Mouse (Mus musculus) T-helper 1 cell (primary cell): ENCODE measurements around the gene Fermt3.
"Not testable (repeated sequence)": the region's sequence is repeated elsewhere in the genome, so short reads cannot be mapped to it uniquely, and the experiment has no call there.

Experiments
- in situ Hi-C: fragments of 300-600 bp; cut with MboI, MseI; formaldehyde crosslinking; loops from one replicate; pipeline ENCODE4 v1.15.1; 2025; ENCODE audit warnings: high pct_unique_total_duplicates

Gene Fermt3

DNA sequence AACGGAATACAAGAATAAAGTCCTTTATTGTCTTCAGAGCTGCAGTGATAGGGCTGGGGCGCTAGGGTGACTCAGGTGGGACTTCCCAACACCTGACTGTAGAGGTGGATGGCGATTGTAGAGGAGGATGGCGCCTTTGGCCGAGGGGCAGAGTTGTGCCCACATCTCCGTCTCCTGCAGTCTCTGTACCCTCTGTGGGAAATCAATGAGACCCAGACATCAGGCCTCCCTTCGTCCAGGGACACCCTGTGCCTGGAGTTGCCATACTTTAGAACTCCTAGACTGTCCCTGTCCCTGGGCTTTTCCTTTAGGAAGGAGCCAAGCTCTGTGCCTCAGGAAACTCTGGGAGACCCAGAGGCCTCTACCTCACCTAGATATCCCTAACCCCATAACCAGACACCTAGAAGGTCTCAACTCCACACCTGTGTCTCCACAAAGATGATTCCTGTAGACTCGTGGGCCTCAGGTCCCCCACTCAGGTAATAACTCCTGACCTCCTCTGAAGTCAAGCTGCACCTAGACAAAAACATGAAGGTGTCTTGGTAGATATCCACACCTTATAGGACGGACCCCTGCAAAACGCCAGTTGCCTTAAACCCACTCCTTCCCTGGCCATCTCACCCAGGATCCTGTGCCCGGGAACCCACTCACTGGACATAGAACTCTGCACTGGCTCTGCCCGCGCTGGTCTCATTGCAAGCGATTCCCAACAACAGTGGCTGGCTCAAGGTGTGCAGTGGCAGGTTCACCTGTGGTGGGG, 26.1 kb downstream of the Fermt3 start:
- in situ Hi-C loops = no loop called here

DNA sequence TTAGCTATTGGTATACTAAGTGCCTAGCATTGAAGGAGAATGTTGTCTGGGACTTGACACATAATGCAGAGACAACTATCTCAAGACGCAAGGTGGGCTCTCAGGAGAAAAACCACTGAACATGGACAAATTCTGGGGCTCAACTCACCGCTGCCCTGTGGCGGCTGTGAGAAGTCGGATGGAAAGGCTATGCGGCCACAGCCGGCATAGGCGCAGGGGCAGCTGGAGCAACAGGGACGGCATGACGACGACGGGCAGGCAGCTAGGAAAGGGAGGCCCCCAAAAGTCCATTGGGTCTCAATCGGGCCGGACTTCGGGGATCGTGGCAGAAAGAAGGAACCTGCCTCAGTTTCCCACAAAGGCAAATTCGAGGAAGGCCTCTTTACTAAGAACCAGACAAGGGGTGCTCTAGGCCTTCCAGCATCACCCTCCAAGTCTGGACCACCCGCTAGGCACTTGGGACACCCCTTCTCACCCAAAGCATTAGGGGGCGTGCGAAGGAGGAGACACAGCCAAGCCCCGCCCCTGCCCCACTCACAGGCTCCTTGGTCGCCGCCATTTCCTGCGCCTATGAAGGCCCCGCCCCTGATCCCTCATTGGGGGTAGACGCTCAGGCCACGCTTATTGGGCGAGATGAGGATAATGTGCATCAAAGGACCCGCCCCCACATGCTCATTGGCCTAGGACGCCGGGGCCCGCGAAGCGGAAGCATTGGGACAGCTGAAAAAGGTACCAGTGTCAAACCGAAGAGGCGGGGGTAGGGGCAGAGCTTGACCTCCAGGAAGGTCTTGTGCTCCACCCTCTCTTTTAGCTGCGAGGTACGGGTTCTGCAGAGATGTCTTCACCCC, 27.0 kb downstream of the Fermt3 start, which contains the start of gene Dnajc4:
Gene Dnajc4 (minus strand): TSS at position 562 of the 848 bp plus-strand sequence.
- in situ Hi-C loops = no loop called here

DNA sequence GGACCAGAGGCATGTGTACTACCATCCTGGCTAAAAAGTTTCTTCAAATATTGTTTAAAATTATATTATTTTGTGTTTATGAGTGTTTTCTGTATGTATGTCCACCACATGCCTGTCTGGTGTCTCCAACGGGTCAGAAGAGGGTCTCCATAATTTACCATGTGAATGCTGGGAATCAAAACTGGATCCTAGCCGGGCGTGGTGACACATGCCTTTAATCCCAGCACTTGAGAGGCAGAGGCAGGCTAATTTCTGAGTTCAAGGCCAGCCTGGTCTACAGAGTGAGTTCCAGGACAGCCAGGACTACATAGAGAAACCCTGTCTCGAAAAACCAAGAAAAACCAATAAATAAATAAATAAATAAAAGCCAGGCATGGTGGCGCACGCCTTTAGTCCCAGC, 28.1 kb downstream of the Fermt3 start:
- in situ Hi-C loops = not testable (repeated sequence)

DNA sequence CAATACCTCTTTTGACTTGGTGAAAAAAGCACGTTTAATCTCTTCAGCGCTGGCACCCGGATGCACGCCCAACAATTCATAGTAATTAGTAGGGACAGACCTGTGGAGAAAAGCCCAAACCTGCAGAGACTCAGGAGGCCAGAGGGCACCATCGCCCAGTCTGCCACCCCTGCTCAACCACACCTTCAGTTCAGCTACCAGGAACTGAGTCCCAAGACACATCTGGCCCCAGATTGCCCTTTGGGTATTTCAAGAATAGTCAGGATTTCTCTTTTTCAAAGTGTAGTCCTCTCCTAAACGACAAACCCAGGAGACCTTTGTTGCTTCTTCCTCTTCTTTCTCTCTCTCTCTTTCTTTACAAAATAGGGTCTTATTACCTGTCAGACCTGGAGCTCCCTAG, 28.6 kb downstream of the Fermt3 start:
- in situ Hi-C loops = no loop called here

DNA sequence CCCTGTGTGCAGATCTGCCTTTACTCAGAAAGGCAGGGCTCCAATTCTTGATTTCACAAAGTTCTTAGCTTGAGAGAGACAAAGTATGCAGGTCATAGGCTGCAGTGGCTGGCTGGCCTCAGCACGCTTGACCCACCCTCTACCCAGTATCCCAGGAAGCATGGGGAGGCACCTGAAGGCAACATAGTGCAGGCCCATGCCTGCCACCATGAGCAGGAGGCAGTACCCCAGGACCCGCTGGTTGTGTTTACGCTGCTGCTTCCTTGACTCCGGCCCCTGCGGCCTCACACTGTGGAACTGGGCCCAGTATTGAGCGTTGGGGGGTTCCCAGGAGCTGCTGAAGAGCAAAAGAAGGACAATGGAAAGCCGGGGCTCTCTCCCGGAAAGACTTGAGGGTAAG, 30.0 kb downstream of the Fermt3 start:
- in situ Hi-C loops = no loop called here

GRCm38 (mm10) chr19:6987904-6988285, 31.4 kb downstream of the Fermt3 start:
- in situ Hi-C loops = no loop called here

GRCm38 (mm10) chr19:6987061-6987903, 32.0 kb downstream of the Fermt3 start, which contains the start of gene Vegfb:
Gene Vegfb, minus strand, starts transcription at chr19:6987651.
- in situ Hi-C loops = no loop called here

GRCm38 (mm10) chr19:6985951-6986708, 33.1 kb downstream of the Fermt3 start:
- in situ Hi-C loops = no loop called here

DNA sequence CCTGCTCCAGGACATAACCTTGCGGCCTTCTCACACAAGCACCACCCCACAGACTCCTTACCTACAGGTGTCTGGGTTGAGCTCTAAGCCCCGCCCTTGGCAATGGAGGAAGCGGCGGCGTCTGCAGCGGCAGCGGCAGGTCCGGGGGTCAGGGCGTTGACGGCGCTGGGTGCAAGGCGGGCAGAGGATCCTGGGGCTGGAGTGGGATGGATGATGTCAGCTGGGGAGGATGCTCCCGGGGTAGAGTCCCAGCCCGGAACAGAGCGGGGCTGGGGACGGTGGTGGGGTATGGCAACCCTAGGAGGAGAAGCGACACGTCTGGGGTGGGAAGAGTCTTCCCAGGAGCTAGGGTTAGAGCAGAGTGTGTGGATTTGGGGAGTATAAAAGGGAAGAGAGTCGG, 34.0 kb downstream of the Fermt3 start:
- in situ Hi-C loops = no loop called here

- in situ Hi-C loops = no loop called here
Observed at GRCm38 (mm10) chr19:6983621-6984020, 35.6 kb downstream of the Fermt3 start.

DNA sequence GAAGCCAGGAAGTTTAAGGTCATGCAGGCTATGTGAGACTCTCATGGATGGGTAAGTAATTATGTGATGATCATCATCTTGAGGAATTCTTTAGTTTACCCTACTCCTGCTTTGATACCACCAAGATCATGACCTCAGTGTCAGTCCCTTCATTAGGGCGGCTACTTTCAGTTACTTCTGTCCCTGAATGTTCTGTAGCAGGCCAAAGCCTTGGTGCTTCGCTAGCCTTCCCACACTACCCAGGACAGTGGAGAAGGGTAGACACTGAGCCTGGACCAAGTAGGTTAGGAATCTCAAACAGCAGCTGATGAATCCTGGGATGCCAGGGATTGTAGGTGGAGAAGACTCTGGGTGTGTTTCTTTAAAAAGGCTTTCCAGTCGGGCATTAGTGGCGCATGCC, 37.8 kb downstream of the Fermt3 start:
- in situ Hi-C loops = no loop called here

GRCm38 (mm10) chr19:6980381-6981093, 38.7 kb downstream of the Fermt3 start, which contains the start of gene Fkbp2:
Gene Fkbp2, minus strand, starts transcription at chr19:6980501.
- in situ Hi-C loops = no loop called here

GRCm38 (mm10) chr19:6979486-6980380, 39.5 kb downstream of the Fermt3 start:
- in situ Hi-C loops = loop anchor here (5.0 kb wide), 1 partner anchor 38 kb away; the partner anchor contains the start of gene Fermt3

DNA sequence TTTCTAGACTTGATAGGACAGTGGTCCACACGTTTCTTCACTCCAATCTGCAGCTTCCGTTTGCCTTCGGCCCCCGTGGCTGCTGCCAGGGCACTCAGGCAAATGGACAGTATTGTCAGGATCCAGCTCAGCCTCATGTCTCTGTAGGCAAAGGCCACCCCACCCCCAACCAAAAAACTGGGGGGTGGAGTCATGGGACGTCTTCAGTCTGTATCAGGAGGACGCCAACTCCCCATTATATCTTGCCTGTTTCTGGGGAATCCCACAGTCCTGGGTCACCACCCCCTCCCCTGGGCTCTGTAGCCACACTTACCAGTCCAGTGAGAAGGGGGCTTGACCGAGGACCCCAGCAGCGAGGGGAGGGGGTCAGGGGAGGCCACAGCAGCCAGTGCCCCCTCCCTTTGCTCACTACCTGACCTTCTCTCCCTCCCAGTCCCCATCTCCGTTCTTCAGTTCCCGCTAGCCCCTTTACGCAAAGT, 40.2 kb downstream of the Fermt3 start:
- in situ Hi-C loops = loop anchor here (5.0 kb wide), 1 partner anchor 38 kb away; the partner anchor contains the start of gene Fermt3

DNA sequence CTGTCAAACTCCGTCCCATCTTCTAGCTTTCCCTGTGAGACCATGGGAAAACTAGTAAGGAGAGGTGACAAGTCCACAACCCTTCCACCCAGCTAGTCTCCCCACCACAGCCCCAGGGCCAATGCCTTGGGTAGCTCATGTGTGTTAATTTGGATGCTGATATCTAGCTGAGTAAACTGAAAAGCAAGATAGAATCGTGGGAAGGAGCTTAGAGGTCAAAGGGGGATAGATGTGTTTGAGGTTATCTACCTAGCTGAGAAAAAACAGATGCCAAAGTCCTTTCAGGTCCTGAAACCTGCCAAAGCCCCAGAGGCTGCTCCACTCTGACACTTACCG, 40.7 kb downstream of the Fermt3 start:
- in situ Hi-C loops = loop anchor here (5.0 kb wide), 1 partner anchor 39 kb away; the partner anchor contains the start of gene Fermt3

- in situ Hi-C loops = loop anchor here (5.0 kb wide), 1 partner anchor 39 kb away; the partner anchor contains the start of gene Fermt3
Observed at GRCm38 (mm10) chr19:6977759-6978638, 41.3 kb downstream of the Fermt3 start.
